Mouse (Mus musculus): ENCODE results near the gene Ccdc81.

Gene Ccdc81

GRCm38 (mm10) chr7:89903442-89904343 lies at the start of gene Ccdc81:
Ccdc81 (minus strand) TSS chr7:89903629.
- DNase-seq (ENCODE audit: low read depth, low spot score) = no peak

- DNase-seq (ENCODE audit: low read depth, low spot score) = no peak
Measured at GRCm38 (mm10) chr7:89949403-89949802, 46.0 kb upstream of the Ccdc81 start.

GRCm38 (mm10) chr7:89948026-89948425 lies 44.6 kb upstream of the Ccdc81 start:
- peak; percentile 23 for DNase-seq (ENCODE audit: low read depth, low spot score)

- DNase-seq (ENCODE audit: low read depth, low spot score) = peak; percentile 99
Measured at GRCm38 (mm10) chr7:89940571-89941463, 37.4 kb upstream of the Ccdc81 start, which contains the start of gene Hikeshi. Hikeshi (minus strand) TSS chr7:89941204.

GRCm38 (mm10) chr7:89939497-89940353 lies 36.3 kb upstream of the Ccdc81 start:
- DNase-seq (ENCODE audit: low read depth, low spot score) = peak; percentile 30

- DNase-seq (ENCODE audit: low read depth, low spot score) = peak; percentile 97
Measured at GRCm38 (mm10) chr7:89923441-89924180, 20.2 kb upstream of the Ccdc81 start.

- DNase-seq (ENCODE audit: low read depth, low spot score) = peak; percentile 72
Measured at GRCm38 (mm10) chr7:89917776-89918175, 14.3 kb upstream of the Ccdc81 start.

GRCm38 (mm10) chr7:89916711-89917110 lies 13.3 kb upstream of the Ccdc81 start:
- DNase-seq (ENCODE audit: low read depth, low spot score) = peak; percentile 66

GRCm38 (mm10) chr7:89913432-89914158 lies 10.2 kb upstream of the Ccdc81 start:
- DNase-seq (ENCODE audit: low read depth, low spot score) = no peak

GRCm38 (mm10) chr7:89912356-89912755 lies 8.9 kb upstream of the Ccdc81 start:
- DNase-seq (ENCODE audit: low read depth, low spot score) = peak; percentile 60

GRCm38 (mm10) chr7:89909711-89910110 lies 6.3 kb upstream of the Ccdc81 start:
- no peak for DNase-seq (ENCODE audit: low read depth, low spot score)

- no peak for DNase-seq (ENCODE audit: low read depth, low spot score)
Measured at GRCm38 (mm10) chr7:89908899-89909621, 5.6 kb upstream of the Ccdc81 start.

- no peak for DNase-seq (ENCODE audit: low read depth, low spot score)
Measured at GRCm38 (mm10) chr7:89908421-89908820, 5.0 kb upstream of the Ccdc81 start.

GRCm38 (mm10) chr7:89907950-89908349 lies 4.5 kb upstream of the Ccdc81 start:
- peak; percentile 91 for DNase-seq (ENCODE audit: low read depth, low spot score)

GRCm38 (mm10) chr7:89903007-89903406 lies 422 bp downstream of the Ccdc81 start:
- no peak for DNase-seq (ENCODE audit: low read depth, low spot score)

- no peak for DNase-seq (ENCODE audit: low read depth, low spot score)
Measured at GRCm38 (mm10) chr7:89891856-89892255, 11.6 kb downstream of the Ccdc81 start.

GRCm38 (mm10) chr7:89891412-89891811 lies 12.0 kb downstream of the Ccdc81 start:
- DNase-seq (ENCODE audit: low read depth, low spot score) = no peak

GRCm38 (mm10) chr7:89884551-89884950 lies 18.9 kb downstream of the Ccdc81 start:
- DNase-seq (ENCODE audit: low read depth, low spot score) = no peak

- no peak for DNase-seq (ENCODE audit: low read depth, low spot score)
Measured at GRCm38 (mm10) chr7:89879686-89880085, 23.7 kb downstream of the Ccdc81 start.
